Mouse (Mus musculus): ENCODE measurements around the gene Arhgef26. TPM values are rescaled to one million over a fixed set of nuclear protein-coding genes. Genes with fewer than 3 reads are reported as not detected.

Gene Arhgef26
- polyA plus RNA-seq, 1 experiment = 8.7 TPM

- TF ChIP-seq POLR2A (IDR thresholded peaks at IDR 0.05; ENCODE audit: borderline replicate concordance, extremely low read depth, insufficient read depth, insufficient read length, poor library complexity, severe bottlenecking) (no peak), CTCF (IDR thresholded peaks at IDR 0.05; ENCODE audit: borderline replicate concordance, extremely low read depth, insufficient read depth, insufficient read length) (no peak)
- peak; percentile 84 for DNase-seq (ENCODE audit: low read depth)
These were observed 116.0 kb downstream of the Arhgef26 start for GRCm38 (mm10) chr3:62454096-62454495.

- DNase-seq (ENCODE audit: low read depth) = peak; percentile 87
- TF ChIP-seq CTCF (IDR thresholded peaks at IDR 0.05; ENCODE audit: borderline replicate concordance, extremely low read depth, insufficient read depth, insufficient read length) (no peak), POLR2A (IDR thresholded peaks at IDR 0.05; ENCODE audit: borderline replicate concordance, extremely low read depth, insufficient read depth, insufficient read length, poor library complexity, severe bottlenecking) (no peak)
These were observed 117.7 kb downstream of the Arhgef26 start for GRCm38 (mm10) chr3:62455854-62456253.

GRCm38 (mm10) chr3:62458284-62459013, 120.3 kb downstream of the Arhgef26 start:
- peak; percentile 79 for DNase-seq (ENCODE audit: low read depth)
- peak; percentile 84 for TF ChIP-seq CTCF (IDR thresholded peaks at IDR 0.05; ENCODE audit: borderline replicate concordance, extremely low read depth, insufficient read depth, insufficient read length)
- no peak for TF ChIP-seq POLR2A (IDR thresholded peaks at IDR 0.05; ENCODE audit: borderline replicate concordance, extremely low read depth, insufficient read depth, insufficient read length, poor library complexity, severe bottlenecking)

GRCm38 (mm10) chr3:62459483-62459882, 121.3 kb downstream of the Arhgef26 start:
- no peak for DNase-seq (ENCODE audit: low read depth)
- no peak for TF ChIP-seq CTCF (IDR thresholded peaks at IDR 0.05; ENCODE audit: borderline replicate concordance, extremely low read depth, insufficient read depth, insufficient read length)
- no peak for TF ChIP-seq POLR2A (IDR thresholded peaks at IDR 0.05; ENCODE audit: borderline replicate concordance, extremely low read depth, insufficient read depth, insufficient read length, poor library complexity, severe bottlenecking)

- no peak for DNase-seq (ENCODE audit: low read depth)
- TF ChIP-seq CTCF (IDR thresholded peaks at IDR 0.05; ENCODE audit: borderline replicate concordance, extremely low read depth, insufficient read depth, insufficient read length) (no peak), POLR2A (IDR thresholded peaks at IDR 0.05; ENCODE audit: borderline replicate concordance, extremely low read depth, insufficient read depth, insufficient read length, poor library complexity, severe bottlenecking) (no peak)
These were observed 126.1 kb downstream of the Arhgef26 start for GRCm38 (mm10) chr3:62464276-62464675.

- no peak for DNase-seq (ENCODE audit: low read depth)
- no peak for TF ChIP-seq CTCF (IDR thresholded peaks at IDR 0.05; ENCODE audit: borderline replicate concordance, extremely low read depth, insufficient read depth, insufficient read length)
- TF ChIP-seq POLR2A (IDR thresholded peaks at IDR 0.05; ENCODE audit: borderline replicate concordance, extremely low read depth, insufficient read depth, insufficient read length, poor library complexity, severe bottlenecking) = no peak
These were observed 132.0 kb downstream of the Arhgef26 start for GRCm38 (mm10) chr3:62470179-62470578.

- DNase-seq (ENCODE audit: low read depth) = no peak
- TF ChIP-seq POLR2A (IDR thresholded peaks at IDR 0.05; ENCODE audit: borderline replicate concordance, extremely low read depth, insufficient read depth, insufficient read length, poor library complexity, severe bottlenecking) (no peak), CTCF (IDR thresholded peaks at IDR 0.05; ENCODE audit: borderline replicate concordance, extremely low read depth, insufficient read depth, insufficient read length) (no peak)
These were observed 146.2 kb downstream of the Arhgef26 start for GRCm38 (mm10) chr3:62484340-62484739.

GRCm38 (mm10) chr3:62492568-62492967, 154.4 kb downstream of the Arhgef26 start:
- TF ChIP-seq POLR2A (IDR thresholded peaks at IDR 0.05; ENCODE audit: borderline replicate concordance, extremely low read depth, insufficient read depth, insufficient read length, poor library complexity, severe bottlenecking) (no peak), CTCF (IDR thresholded peaks at IDR 0.05; ENCODE audit: borderline replicate concordance, extremely low read depth, insufficient read depth, insufficient read length) (no peak)
- DNase-seq (ENCODE audit: low read depth) = no peak

- no peak for TF ChIP-seq POLR2A (IDR thresholded peaks at IDR 0.05; ENCODE audit: borderline replicate concordance, extremely low read depth, insufficient read depth, insufficient read length, poor library complexity, severe bottlenecking)
- DNase-seq (ENCODE audit: low read depth) = no peak
These were observed 161.2 kb downstream of the Arhgef26 start for GRCm38 (mm10) chr3:62499327-62499726.

GRCm38 (mm10) chr3:62505166-62505900, 167.2 kb downstream of the Arhgef26 start:
- DNase-seq (ENCODE audit: low read depth) = no peak
- TF ChIP-seq POLR2A (IDR thresholded peaks at IDR 0.05; ENCODE audit: borderline replicate concordance, extremely low read depth, insufficient read depth, insufficient read length, poor library complexity, severe bottlenecking) (no peak), CTCF (IDR thresholded peaks at IDR 0.05; ENCODE audit: borderline replicate concordance, extremely low read depth, insufficient read depth, insufficient read length) (no peak)

- peak; percentile 99 for DNase-seq (ENCODE audit: low read depth)
- TF ChIP-seq POLR2A (IDR thresholded peaks at IDR 0.05; ENCODE audit: borderline replicate concordance, extremely low read depth, insufficient read depth, insufficient read length, poor library complexity, severe bottlenecking) (peak; percentile 65; the same call in 1 of the 2 replicates), CTCF (IDR thresholded peaks at IDR 0.05; ENCODE audit: borderline replicate concordance, extremely low read depth, insufficient read depth, insufficient read length) (no peak)
These were observed 168.5 kb downstream of the Arhgef26 start, which contains the start of gene Dhx36 for GRCm38 (mm10) chr3:62506488-62507205. Gene Dhx36 (minus strand): TSS chr3:62507004.

Measured in brain, embryonic 14.5 days (tissue).